Mouse (Mus musculus) intestine, embryonic 15.5 days (tissue): Measurements from ENCODE around the gene Map2k1. TPM values are rescaled to one million over a fixed set of nuclear protein-coding genes. Genes with fewer than 3 reads are reported as not detected.
"Not testable (repeated sequence)": the region's sequence is repeated elsewhere in the genome, so short reads cannot be mapped to it uniquely, and the experiment has no call there.

ENCODE experiments used
- ATAC-seq: fragments of 200-750 bp; cut with Nextera tagmentation; 2 replicates; pipeline ENCODE4 v1.8.0; 2017; ENCODE audit warnings: moderate TSS enrichment, moderate library complexity
- H3K27ac ChIP-seq: fragments of 300-500 bp; sonication (generic); 2 replicates; pipeline ENCODE4 v1.5.1; 2015; ENCODE audit warnings: mild to moderate bottlenecking, inconsistent platforms
- H3K27me3 ChIP-seq: fragments of 300-500 bp; sonication (generic); replicated peaks from 2 replicates; pipeline ENCODE4 v1.6.1; 2015; ENCODE audit warnings: inconsistent platforms
- H3K36me3 ChIP-seq: fragments of 300-500 bp; sonication (generic); 2 replicates; pipeline ENCODE4 v1.6.1; 2015; ENCODE audit warnings: inconsistent platforms
- H3K4me1 ChIP-seq: fragments of 300-500 bp; sonication (generic); replicated peaks from 2 replicates; pipeline ENCODE4 v1.6.1; 2015; ENCODE audit warnings: inconsistent platforms
- H3K4me2 ChIP-seq: fragments of 300-500 bp; sonication (generic); replicated peaks from 2 replicates; pipeline ENCODE4 v1.6.1; 2015; ENCODE audit warnings: mild to moderate bottlenecking, inconsistent platforms
- H3K4me3 ChIP-seq: fragments of 300-500 bp; sonication (generic); replicated peaks from 2 replicates; pipeline ENCODE4 v1.5.1; 2015; ENCODE audit warnings: inconsistent platforms
- H3K9ac ChIP-seq: fragments of 300-500 bp; sonication (generic); 2 replicates; pipeline ENCODE4 v1.6.1; 2015; ENCODE audit warnings: inconsistent platforms
- H3K9me3 ChIP-seq: fragments of 300-500 bp; sonication (generic); 2 replicates; pipeline ENCODE4 v1.6.1; 2016; ENCODE audit warnings: inconsistent platforms
- WGBS: fragments of 180-500 bp; shearing (Covaris S2); methylation state at CpG from one replicate; pipeline ENCODE4 v1.1.7; 2015; 5-methylcytosine and 5-hydroxymethylcytosine counted together
- polyA plus RNA-seq: library from polyadenylated mRNA; unstranded; fragments of >200 nt; fragmentation: Nextera tagmentation; extraction: Ambion mirVana; gene quantifications from 2 replicates; pipeline ENCODE4 v1.2.1, GENCODE M21; 2015

Map2k1 gene
- polyA plus RNA-seq = 97.9 and 102 TPM in 2 replicates

- Histone ChIP-seq H3K9me3 (no peaks in the 10 kb centered on the region), H3K36me3 (no peaks in the 10 kb centered on the region), H3K9ac (peak within 1 kb of the TSS; percentile 81), H3K4me2 (peak within 1 kb of the TSS; percentile 67), H3K4me3 (peak within 1 kb of the TSS; percentile 72), H3K27ac (peak within 1 kb of the TSS; percentile 93), H3K4me1 (peaks cover 16% of the 10 kb centered on the region), H3K27me3 (no peaks in the 10 kb centered on the region)
- under 1% methylated on average over 89 of the region's 89 CpGs for WGBS
- peak; percentile 99 for ATAC-seq
Measured at GRCm38 (mm10) chr9:64253021-64253904, at the start of gene Map2k1. Gene Map2k1 (minus strand): TSS chr9:64253631.

GRCm38 (mm10) chr9:64303086-64303485 is 49.7 kb upstream of the Map2k1 start:
- not testable (repeated sequence) for H3K27me3 ChIP-seq, H3K9ac ChIP-seq, H3K27ac ChIP-seq, H3K9me3 ChIP-seq, H3K4me1 ChIP-seq, H3K4me3 ChIP-seq, H3K4me2 ChIP-seq, ATAC-seq
- H3K36me3 ChIP-seq = peaks cover 22% of the 10 kb centered on the region
- WGBS = 91% methylated on average over 4 of the region's 4 CpGs

GRCm38 (mm10) chr9:64282404-64282987 is 29.1 kb upstream of the Map2k1 start:
- Histone ChIP-seq H3K4me2 (peak overlapping the region; percentile 65), H3K9ac (peak overlapping the region; percentile 97), H3K27ac (no peak overlapping the region), H3K4me1 (0 out of 2 replicates have a peak, but pooled peaks cover 5% of the 10 kb centered on the region), H3K27me3 (no peaks in the 10 kb centered on the region), H3K4me3 (peak overlapping the region; percentile 84), H3K36me3 (no peaks in the 10 kb centered on the region), H3K9me3 (no peaks in the 10 kb centered on the region)
- WGBS = 48% methylated on average over 5 of the region's 5 CpGs
- ATAC-seq = no peak

GRCm38 (mm10) chr9:64281781-64282178 is 28.3 kb upstream of the Map2k1 start:
- H3K9ac ChIP-seq = peak overlapping the region; percentile 97
- H3K4me3 ChIP-seq = peak overlapping the region; percentile 84
- H3K27me3 ChIP-seq = no peaks in the 10 kb centered on the region
- H3K4me1 ChIP-seq = 0 out of 2 replicates have a peak, but pooled peaks cover 5% of the 10 kb centered on the region
- no peaks in the 10 kb centered on the region for H3K9me3 ChIP-seq
- peak overlapping the region; percentile 94 for H3K27ac ChIP-seq
- peak; percentile 92 for ATAC-seq
- H3K36me3 ChIP-seq = no peaks in the 10 kb centered on the region
- 0% methylated on average over 24 of the region's 24 CpGs for WGBS
- peak overlapping the region; percentile 65 for H3K4me2 ChIP-seq

GRCm38 (mm10) chr9:64281105-64281780 is 27.8 kb upstream of the Map2k1 start, which contains the start of gene Tipin:
Gene Tipin (plus strand): TSS chr9:64281581.
- Histone ChIP-seq H3K4me3 (peak within 1 kb of the TSS; percentile 84), H3K36me3 (no peaks in the 10 kb centered on the region), H3K4me2 (peak within 1 kb of the TSS; percentile 65), H3K27ac (peak within 1 kb of the TSS; percentile 94), H3K9me3 (no peaks in the 10 kb centered on the region), H3K9ac (peak within 1 kb of the TSS; percentile 97), H3K4me1 (0 out of 2 replicates have a peak, but pooled peaks cover 5% of the 10 kb centered on the region), H3K27me3 (no peaks in the 10 kb centered on the region)
- peak; percentile 96 for ATAC-seq
- 2% methylated on average over 46 of the region's 46 CpGs for WGBS

- no peak overlapping the region for H3K4me3 ChIP-seq
- ATAC-seq = no peak
- WGBS = 93% methylated on average over 6 of the region's 6 CpGs
- no peaks in the 10 kb centered on the region for H3K9me3 ChIP-seq
- 0 out of 2 replicates have a peak, but pooled peaks cover 5% of the 10 kb centered on the region for H3K4me1 ChIP-seq
- no peak overlapping the region for H3K27ac ChIP-seq
- H3K36me3 ChIP-seq = no peaks in the 10 kb centered on the region
- H3K4me2 ChIP-seq = no peak overlapping the region
- no peaks in the 10 kb centered on the region for H3K27me3 ChIP-seq
- H3K9ac ChIP-seq = no peak overlapping the region
Measured at GRCm38 (mm10) chr9:64278665-64279310, 25.4 kb upstream of the Map2k1 start.

DNA sequence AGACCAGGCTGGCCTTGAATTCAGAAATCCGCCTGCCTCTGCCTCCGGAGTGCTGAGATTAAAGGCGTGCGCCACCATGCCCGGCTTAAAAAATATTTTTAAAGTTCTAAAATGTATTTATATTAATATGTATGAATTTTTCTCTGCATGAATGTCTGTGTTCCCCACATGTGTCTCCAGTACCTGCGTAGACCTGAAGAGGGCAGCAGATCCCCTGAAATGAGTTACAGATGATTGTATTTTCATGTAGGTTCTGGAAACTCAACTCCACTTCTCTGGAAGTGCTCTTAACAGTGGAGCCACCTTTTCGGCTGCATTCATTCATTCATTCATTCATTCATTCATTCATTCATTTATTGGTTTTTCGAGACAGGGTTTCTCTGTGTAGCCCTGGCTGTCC is 24.3 kb upstream of the Map2k1 start:
- no peak overlapping the region for H3K27ac ChIP-seq
- WGBS = 67% methylated on average over 8 of the region's 8 CpGs
- no peaks in the 10 kb centered on the region for H3K36me3 ChIP-seq
- no peaks in the 10 kb centered on the region for H3K9me3 ChIP-seq
- no peaks in the 10 kb centered on the region for H3K27me3 ChIP-seq
- no peak for ATAC-seq
- no peak overlapping the region for H3K4me2 ChIP-seq
- H3K4me3 ChIP-seq = no peak overlapping the region
- H3K9ac ChIP-seq = no peak overlapping the region
- H3K4me1 ChIP-seq = 0 out of 2 replicates have a peak, but pooled peaks cover 4% of the 10 kb centered on the region

- H3K27ac ChIP-seq = no peak overlapping the region
- WGBS = 69% methylated on average over 1 of the region's 1 CpGs
- no peak for ATAC-seq
- H3K9me3 ChIP-seq = no peaks in the 10 kb centered on the region
- H3K4me1 ChIP-seq = no peaks in the 10 kb centered on the region
- H3K27me3 ChIP-seq = no peaks in the 10 kb centered on the region
- H3K4me3 ChIP-seq = no peak overlapping the region
- no peaks in the 10 kb centered on the region for H3K36me3 ChIP-seq
- no peak overlapping the region for H3K4me2 ChIP-seq
- no peak overlapping the region for H3K9ac ChIP-seq
Measured at GRCm38 (mm10) chr9:64274919-64275318, 21.5 kb upstream of the Map2k1 start.

GRCm38 (mm10) chr9:64274291-64274690 is 20.9 kb upstream of the Map2k1 start:
- Histone ChIP-seq H3K27ac (no peak overlapping the region), H3K27me3 (no peaks in the 10 kb centered on the region), H3K4me2 (no peak overlapping the region), H3K4me1 (no peaks in the 10 kb centered on the region), H3K9me3 (no peaks in the 10 kb centered on the region), H3K4me3 (no peak overlapping the region), H3K9ac (no peak overlapping the region), H3K36me3 (no peaks in the 10 kb centered on the region)
- 77% methylated on average over 4 of the region's 4 CpGs for WGBS
- ATAC-seq = no peak

GRCm38 (mm10) chr9:64273757-64274156 is 20.3 kb upstream of the Map2k1 start:
- Histone ChIP-seq H3K4me1 (no peaks in the 10 kb centered on the region), H3K4me2 (no peak overlapping the region), H3K4me3 (no peak overlapping the region), H3K9ac (no peak overlapping the region), H3K36me3 (no peaks in the 10 kb centered on the region), H3K27me3 (no peaks in the 10 kb centered on the region), H3K9me3 (no peaks in the 10 kb centered on the region), H3K27ac (no peak overlapping the region)
- ATAC-seq = no peak
- 77% methylated on average over 4 of the region's 4 CpGs for WGBS

DNA sequence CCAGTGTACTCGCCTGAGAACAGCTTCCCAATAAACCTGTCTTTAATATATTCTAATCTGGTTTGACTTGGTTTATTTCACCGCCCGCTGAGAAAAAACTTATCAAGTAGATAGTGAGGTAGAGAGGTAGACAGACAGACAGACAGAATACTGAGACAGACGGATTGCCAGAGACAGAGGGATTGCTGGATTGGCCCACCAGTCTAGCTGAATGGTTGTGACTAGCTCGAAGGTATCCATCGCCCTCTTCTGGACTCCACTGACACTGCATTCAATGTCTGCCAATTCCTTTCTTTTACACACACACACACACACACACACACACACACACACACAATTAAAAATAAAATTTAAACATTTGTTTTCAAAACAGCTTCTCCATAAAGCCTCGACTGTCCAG is 19.2 kb upstream of the Map2k1 start:
- ATAC-seq = no peak
- H3K27me3 ChIP-seq = no peaks in the 10 kb centered on the region
- WGBS = 39% methylated on average over 7 of the region's 7 CpGs
- no peak overlapping the region for H3K27ac ChIP-seq
- H3K36me3 ChIP-seq = no peaks in the 10 kb centered on the region
- H3K9ac ChIP-seq = no peak overlapping the region
- H3K4me2 ChIP-seq = no peak overlapping the region
- H3K4me1 ChIP-seq = no peaks in the 10 kb centered on the region
- H3K4me3 ChIP-seq = no peak overlapping the region
- H3K9me3 ChIP-seq = no peaks in the 10 kb centered on the region

DNA sequence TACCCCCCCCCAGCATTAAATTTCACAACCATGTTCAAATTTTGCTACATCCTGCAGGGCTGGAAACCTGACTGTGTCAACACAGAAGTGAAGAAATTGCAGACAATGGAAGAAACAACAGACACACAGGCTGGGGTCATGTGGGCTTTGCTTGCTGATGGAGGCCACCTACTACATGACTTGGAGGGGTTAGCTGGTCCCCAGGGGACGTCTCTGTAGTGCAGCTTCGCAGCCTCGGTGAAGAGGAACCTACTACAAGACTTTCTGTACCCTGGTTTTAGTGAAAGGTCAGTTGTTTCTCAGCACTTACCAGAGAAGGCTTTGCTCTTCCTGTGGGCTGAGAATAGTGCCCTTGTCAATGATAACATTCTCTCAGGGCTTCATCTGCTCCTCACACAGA is 17.8 kb upstream of the Map2k1 start:
- ATAC-seq = no peak
- H3K9ac ChIP-seq = no peak overlapping the region
- H3K27ac ChIP-seq = no peak overlapping the region
- 59% methylated on average over 3 of the region's 3 CpGs for WGBS
- no peaks in the 10 kb centered on the region for H3K9me3 ChIP-seq
- H3K36me3 ChIP-seq = no peaks in the 10 kb centered on the region
- H3K4me1 ChIP-seq = no peaks in the 10 kb centered on the region
- H3K27me3 ChIP-seq = no peaks in the 10 kb centered on the region
- no peak overlapping the region for H3K4me3 ChIP-seq
- no peak overlapping the region for H3K4me2 ChIP-seq
